Mouse (Mus musculus) intestine, postnatal 0 days (tissue): ENCODE measurements around the gene Spg21. TPM values are rescaled to one million over a fixed set of nuclear protein-coding genes. Genes with fewer than 3 reads are reported as not detected.

Experiments
- ATAC-seq: fragments of 200-750 bp; cut with Nextera tagmentation; 2 replicates; pipeline ENCODE4 v1.8.0; 2017; ENCODE audit warnings: mild to moderate bottlenecking, moderate TSS enrichment, moderate library complexity
- H3K27ac ChIP-seq: fragments of 300-500 bp; sonication (generic); 2 replicates; pipeline ENCODE4 v1.5.1; 2014; ENCODE audit warnings: mild to moderate bottlenecking, low read depth, low read length, moderate library complexity
- H3K27me3 ChIP-seq: fragments of 300-500 bp; sonication (generic); replicated peaks from 2 replicates; pipeline ENCODE4 v1.6.1; 2014; ENCODE audit warnings: low read length, mixed read lengths; ENCODE audit not compliant: control insufficient read depth, insufficient read depth
- H3K36me3 ChIP-seq: fragments of 300-500 bp; sonication (generic); 2 replicates; pipeline ENCODE4 v1.6.1; 2014; ENCODE audit warnings: mild to moderate bottlenecking, moderate library complexity; ENCODE audit not compliant: control insufficient read depth, insufficient read depth
- H3K4me1 ChIP-seq: fragments of 300-500 bp; sonication (generic); replicated peaks from 2 replicates; pipeline ENCODE4 v1.6.1; 2014; ENCODE audit warnings: antibody characterized with exemption, low read length, mixed read lengths; ENCODE audit not compliant: control insufficient read depth, insufficient read depth
- H3K4me2 ChIP-seq: fragments of 300-500 bp; sonication (generic); replicated peaks from 2 replicates; pipeline ENCODE4 v1.6.1; 2014; ENCODE audit warnings: low read depth, mild to moderate bottlenecking, moderate library complexity
- H3K4me3 ChIP-seq: fragments of 300-500 bp; sonication (generic); 2 replicates; pipeline ENCODE4 v1.5.1; 2014; ENCODE audit warnings: low read depth, low read length
- H3K9ac ChIP-seq: fragments of 300-500 bp; sonication (generic); 2 replicates; pipeline ENCODE4 v1.6.1; 2014; ENCODE audit warnings: mild to moderate bottlenecking, low read depth, low read length
- H3K9me3 ChIP-seq: fragments of 300-500 bp; sonication (generic); 2 replicates; pipeline ENCODE4 v1.6.1; 2016; ENCODE audit warnings: mixed run types; ENCODE audit not compliant: control insufficient read depth
- CTCF ChIP-seq: sonication (generic); IDR thresholded peaks from 2 replicates; pipeline ENCODE4 v1.5.1; 2016; ENCODE audit warnings: low read depth, mild to moderate bottlenecking, control low read depth, antibody characterized with exemption, moderate library complexity
- WGBS: fragments of 180-500 bp; shearing (Covaris S2); extraction: QIAGEN DNeasy Blood & Tissue Kit; methylation state at CpG from one replicate; pipeline ENCODE4 v1.1.7; 2014; 5-methylcytosine and 5-hydroxymethylcytosine counted together
- polyA plus RNA-seq: library from polyadenylated mRNA; unstranded; fragments of >200 nt; fragmentation: Nextera tagmentation; extraction: Ambion mirVana; gene quantifications from 2 replicates; pipeline ENCODE4 v1.2.1, GENCODE M21; 2015

Gene Spg21
- polyA plus RNA-seq, 1 experiment from 2014 or later, result 85.8 TPM

GRCm38 (mm10) chr9:65514431-65514830 lies 53.7 kb downstream of the Spg21 start:
- Histone ChIP-seq H3K9ac (no peak overlapping the region), H3K36me3 (no peaks in the 10 kb centered on the region), H3K4me2 (no peak overlapping the region), H3K27me3 (no peaks in the 10 kb centered on the region), H3K4me1 (no peaks in the 10 kb centered on the region), H3K27ac (no peak overlapping the region), H3K4me3 (no peak overlapping the region), H3K9me3 (no peaks in the 10 kb centered on the region)
- 69% methylated on average over 8 of the region's 8 CpGs for WGBS
- no peak for ATAC-seq
- TF ChIP-seq CTCF, result no peak

- no peak overlapping the region for H3K4me3 ChIP-seq
- H3K4me2 ChIP-seq, result no peak overlapping the region
- H3K9me3 ChIP-seq, result no peaks in the 10 kb centered on the region
- WGBS, result 71% methylated on average over 3 of the region's 3 CpGs
- no peaks in the 10 kb centered on the region for H3K4me1 ChIP-seq
- H3K36me3 ChIP-seq, result no peaks in the 10 kb centered on the region
- no peaks in the 10 kb centered on the region for H3K27me3 ChIP-seq
- no peak for ATAC-seq
- no peak overlapping the region for H3K9ac ChIP-seq
- no peak overlapping the region for H3K27ac ChIP-seq
- TF ChIP-seq CTCF, result no peak
Measured at GRCm38 (mm10) chr9:65514851-65515261, 54.1 kb downstream of the Spg21 start.

- no peak for TF ChIP-seq CTCF
- Histone ChIP-seq H3K36me3 (no peaks in the 10 kb centered on the region), H3K9ac (no peak within 1 kb of the TSS), H3K4me1 (no peaks in the 10 kb centered on the region), H3K27ac (no peak within 1 kb of the TSS), H3K4me2 (peak within 1 kb of the TSS; percentile 43), H3K27me3 (peaks cover 5% of the 10 kb centered on the region; the same call in 1 of the 2 replicates), H3K9me3 (no peaks in the 10 kb centered on the region), H3K4me3 (no peak within 1 kb of the TSS)
- peak; percentile 28; the same call in 1 of the 2 replicates for ATAC-seq
- WGBS, result 9% methylated on average over 25 of the region's 25 CpGs
Measured at GRCm38 (mm10) chr9:65519807-65520504, 59.2 kb downstream of the Spg21 start, which contains the start of gene Ankdd1a. Gene Ankdd1a (minus strand): TSS chr9:65520193.

- Histone ChIP-seq H3K4me1 (no peaks in the 10 kb centered on the region), H3K27me3 (peaks cover 5% of the 10 kb centered on the region; the same call in 1 of the 2 replicates), H3K9ac (no peak overlapping the region), H3K9me3 (no peaks in the 10 kb centered on the region), H3K4me2 (peak overlapping the region; percentile 43), H3K4me3 (no peak overlapping the region), H3K27ac (no peak overlapping the region), H3K36me3 (no peaks in the 10 kb centered on the region)
- no peak for ATAC-seq
- 13% methylated on average over 11 of the region's 11 CpGs for WGBS
- TF ChIP-seq CTCF, result no peak
Measured at GRCm38 (mm10) chr9:65520505-65520876, 59.7 kb downstream of the Spg21 start.

- H3K27me3 ChIP-seq, result peaks cover 5% of the 10 kb centered on the region; the same call in 1 of the 2 replicates
- peak; percentile 99 for TF ChIP-seq CTCF
- peak; percentile 63 for ATAC-seq
- no peaks in the 10 kb centered on the region for H3K9me3 ChIP-seq
- no peak overlapping the region for H3K27ac ChIP-seq
- 27% methylated on average over 14 of the region's 14 CpGs for WGBS
- H3K4me3 ChIP-seq, result no peak overlapping the region
- no peaks in the 10 kb centered on the region for H3K4me1 ChIP-seq
- no peaks in the 10 kb centered on the region for H3K36me3 ChIP-seq
- H3K4me2 ChIP-seq, result no peak overlapping the region
- no peak overlapping the region for H3K9ac ChIP-seq
Measured at GRCm38 (mm10) chr9:65523611-65524364, 63.0 kb downstream of the Spg21 start.

GRCm38 (mm10) chr9:65525445-65526195 lies 64.9 kb downstream of the Spg21 start:
- Histone ChIP-seq H3K4me3 (no peak overlapping the region), H3K9me3 (no peaks in the 10 kb centered on the region), H3K4me2 (no peak overlapping the region), H3K9ac (no peak overlapping the region), H3K27me3 (peaks cover 5% of the 10 kb centered on the region; the same call in 1 of the 2 replicates), H3K36me3 (no peaks in the 10 kb centered on the region), H3K27ac (no peak overlapping the region), H3K4me1 (no peaks in the 10 kb centered on the region)
- TF ChIP-seq CTCF, result no peak
- no peak for ATAC-seq
- WGBS, result 75% methylated on average over 10 of the region's 10 CpGs
